Mouse (Mus musculus) CD4-positive helper T cell, adult 2 months (primary cell): ENCODE data around the gene Olfr1301.

Experiments used
- DNase-seq: peaks from one replicate; pipeline ENCODE4 v3.0.0-alpha.2; 2012; ENCODE audit warnings: low read depth, missing footprints, low spot score

Gene Olfr1301

GRCm38 (mm10) chr2:111750706-111751105 is at the start of gene Olfr1301:
Gene Olfr1301, plus strand, starts transcription at chr2:111751006.
- no peak for DNase-seq

GRCm38 (mm10) chr2:111726739-111727138 is 24.1 kb upstream of the Olfr1301 start:
- no peak for DNase-seq

GRCm38 (mm10) chr2:111777129-111777528 is 26.3 kb downstream of the Olfr1301 start, which contains the start of gene Olfr1302:
Gene Olfr1302, plus strand, starts transcription at chr2:111777429.
- no peak for DNase-seq
